Mouse (Mus musculus) gastrocnemius, postnatal 25 days (tissue): ENCODE measurements around the gene Tnrc18. TPM values are rescaled to one million over a fixed set of nuclear protein-coding genes. Genes with fewer than 3 reads are reported as not detected.

Experiments used
- DNase-seq: peaks from one replicate; pipeline ENCODE4 v3.0.0; 2022
- total RNA-seq, 2 experiments: library from RNA; stranded (reverse); gene quantifications; 1 replicate in 1 of 2; 2 replicates in 1 of 2; pipeline ENCODE4 v1.2.3; 2021

The Tnrc18 gene
- total RNA-seq, 2 experiments from 2014 or later = 25.2 to 31.6 TPM

DNA sequence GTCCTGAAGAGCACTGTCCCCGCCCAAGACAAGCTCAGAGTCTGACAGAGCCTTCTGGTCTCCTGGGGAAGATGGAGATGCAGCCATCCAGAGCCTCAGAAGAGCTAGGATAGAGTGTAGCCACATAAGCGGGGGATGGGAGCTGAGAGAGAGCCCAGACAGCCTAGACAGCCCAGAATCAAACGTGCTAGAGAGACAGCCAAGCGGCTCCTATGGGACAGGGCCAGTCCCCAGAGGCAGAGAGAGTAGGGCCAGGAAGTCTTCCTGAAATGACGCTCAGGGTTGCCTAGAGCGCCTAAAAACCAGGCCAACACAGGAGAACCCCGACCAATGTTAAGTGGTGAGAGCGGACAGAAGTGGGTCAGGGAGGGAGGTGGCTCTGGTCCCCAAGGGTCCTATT is 39.3 kb downstream of the Tnrc18 start:
- no peak for DNase-seq

DNA sequence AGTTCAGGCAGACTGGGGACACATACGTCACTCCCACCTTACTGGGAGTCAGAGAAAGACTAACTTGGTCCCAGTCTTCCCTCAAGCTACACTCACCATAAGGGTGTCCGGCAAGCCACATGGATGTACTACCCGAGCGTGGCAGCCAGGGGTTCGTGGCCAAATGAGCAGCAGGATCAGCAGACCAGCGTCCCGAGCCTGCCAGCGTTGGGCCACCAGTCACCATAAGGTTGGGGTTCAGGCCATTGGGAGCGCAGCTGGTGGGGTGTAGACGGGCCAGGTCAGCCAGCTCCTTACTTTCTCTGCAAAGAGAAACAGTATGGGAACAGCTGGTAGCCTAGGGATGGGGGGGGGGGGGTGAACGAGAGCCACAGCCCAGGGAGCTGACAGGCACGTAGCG is 41.4 kb downstream of the Tnrc18 start:
- no peak for DNase-seq

DNA sequence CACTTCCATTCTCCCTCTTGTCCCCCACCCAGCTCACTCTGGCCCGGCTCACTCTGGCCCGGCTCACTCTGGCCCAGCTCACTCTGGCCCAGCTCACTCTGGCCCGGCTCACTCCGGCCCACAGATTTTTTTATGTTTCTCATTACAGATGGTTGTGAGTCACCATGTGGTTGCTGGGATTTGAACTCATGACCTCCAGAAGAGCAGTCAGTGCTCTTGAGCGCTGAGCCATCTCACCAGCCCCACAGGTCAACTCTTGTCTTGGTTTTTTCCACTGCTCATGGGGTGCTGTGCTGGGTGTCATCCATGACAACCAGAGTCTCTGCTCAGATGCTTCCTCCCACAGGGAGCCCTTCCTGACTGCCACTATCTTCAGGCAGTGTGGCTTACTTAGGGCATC is 42.7 kb downstream of the Tnrc18 start:
- DNase-seq = no peak

DNA sequence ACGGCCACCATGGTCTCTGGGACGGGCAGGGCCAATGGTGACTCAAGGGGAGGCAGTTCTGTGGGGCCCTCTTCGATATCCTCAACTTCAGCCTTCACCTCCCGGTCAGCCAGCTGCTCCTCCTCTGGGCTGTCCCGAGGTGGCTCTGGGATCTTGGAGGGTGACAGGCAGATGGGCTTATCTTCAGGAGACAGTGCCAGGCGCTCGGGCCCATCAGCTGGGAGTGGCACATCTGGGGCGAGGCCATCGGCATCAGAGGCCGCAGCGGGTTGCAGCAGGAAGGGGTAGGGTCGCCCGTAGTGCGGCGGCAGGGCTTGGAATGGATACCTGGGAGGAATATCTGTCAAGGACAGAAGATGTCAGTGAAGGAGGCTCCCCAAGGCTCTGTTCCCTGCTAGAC is 45.5 kb downstream of the Tnrc18 start:
- no peak for DNase-seq

DNA sequence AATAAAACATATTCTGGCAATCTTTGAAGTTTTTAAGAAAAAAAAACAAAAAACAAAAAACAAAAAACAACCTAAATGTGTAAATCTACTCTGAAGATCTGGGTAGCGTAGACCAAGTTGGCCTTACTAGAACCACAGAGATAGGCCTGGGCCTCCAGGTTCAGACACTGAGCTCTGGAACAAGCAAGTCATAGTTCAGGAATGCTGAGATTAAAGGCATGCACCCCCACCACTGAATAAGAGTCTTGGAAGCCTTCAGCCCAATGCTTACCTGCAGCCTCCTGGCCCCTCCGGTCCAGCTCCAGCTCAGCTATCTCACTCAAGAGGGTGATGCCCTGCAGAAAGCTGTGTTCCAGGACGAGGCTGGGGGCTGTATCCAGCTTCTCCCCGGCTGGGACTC is 46.4 kb downstream of the Tnrc18 start:
- no peak for DNase-seq

DNA sequence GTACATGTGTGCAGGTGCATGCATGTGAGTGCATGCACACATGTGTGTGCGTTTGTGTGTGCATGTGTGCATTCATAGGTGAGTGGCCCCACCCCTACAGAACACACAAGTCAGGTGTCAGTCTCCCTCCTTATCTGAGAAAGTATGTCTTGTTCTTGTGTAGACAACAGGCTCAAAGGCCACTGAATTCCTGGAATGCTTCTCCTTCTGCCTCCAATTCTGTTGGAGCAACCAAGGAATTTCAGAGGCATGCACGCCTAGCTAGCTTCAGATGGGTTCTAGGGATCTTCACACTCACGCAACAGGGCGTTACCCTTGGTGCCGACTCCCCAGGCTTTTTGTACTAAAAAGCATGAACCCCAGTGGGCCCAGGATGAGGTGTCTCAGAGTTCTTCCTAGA is 47.8 kb downstream of the Tnrc18 start:
- DNase-seq = no peak

DNA sequence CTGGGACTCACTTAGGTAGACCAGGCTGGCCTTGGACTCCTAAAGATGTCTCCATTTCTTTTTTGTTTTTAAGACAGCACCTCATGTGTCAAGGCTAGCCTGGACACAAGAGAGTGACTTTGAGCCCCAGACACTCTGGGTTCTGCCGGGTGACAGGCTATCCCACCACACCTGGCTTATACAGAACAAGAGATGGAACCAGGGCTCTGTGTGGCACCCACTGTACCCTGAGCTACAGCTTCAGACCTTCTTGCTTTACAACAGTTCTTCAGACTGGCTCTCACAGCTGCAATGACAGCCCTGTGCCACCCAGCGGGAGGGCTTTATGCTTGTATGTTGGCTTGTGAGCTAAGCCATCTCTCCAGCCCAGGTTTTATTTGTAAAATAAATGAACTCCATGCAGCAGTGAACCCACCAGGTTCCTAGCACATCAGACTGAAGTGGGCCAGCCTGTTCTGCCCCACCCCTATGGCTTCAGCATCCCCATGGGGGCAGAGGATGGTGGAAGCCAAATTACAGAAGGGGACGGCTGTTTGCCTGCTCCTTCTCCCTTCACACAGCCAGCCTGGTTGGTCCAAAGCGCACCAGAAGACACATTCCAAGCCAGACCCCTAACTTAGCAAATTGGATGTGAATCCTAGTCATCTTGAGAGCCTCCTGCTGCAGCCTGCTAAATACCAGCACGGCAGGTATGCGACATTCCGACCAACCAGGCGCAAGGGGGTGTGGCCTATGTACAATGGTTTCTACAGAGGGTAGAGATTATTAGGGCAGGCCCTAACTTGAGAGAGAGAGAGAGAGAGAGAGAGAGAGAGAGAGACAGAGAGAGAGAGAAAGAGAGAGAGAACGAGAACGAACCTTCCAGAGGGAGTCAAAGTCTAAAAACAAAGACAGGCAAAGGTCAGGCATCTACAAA is 48.9 kb downstream of the Tnrc18 start:
- no peak for DNase-seq

DNA sequence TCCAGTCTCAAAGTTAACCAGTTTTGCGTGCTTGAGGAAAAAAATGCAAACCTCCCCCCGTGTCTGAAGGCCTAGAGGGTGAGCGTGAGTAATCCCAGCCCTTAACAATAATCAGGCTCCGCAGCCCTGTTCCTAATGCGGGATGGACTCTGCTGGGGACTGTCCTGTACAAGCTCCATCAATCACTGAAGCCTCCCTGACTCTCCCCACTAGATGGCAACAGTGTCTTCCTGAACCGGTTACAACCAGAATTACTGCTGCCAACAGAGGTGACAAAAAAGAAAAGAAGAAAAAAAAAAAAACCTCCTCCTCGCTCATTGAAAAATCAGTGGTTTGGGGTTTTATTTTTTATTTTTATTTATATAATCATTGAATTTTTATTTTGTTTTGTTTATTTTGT is 49.5 kb downstream of the Tnrc18 start:
- peak; percentile 64 for DNase-seq

DNA sequence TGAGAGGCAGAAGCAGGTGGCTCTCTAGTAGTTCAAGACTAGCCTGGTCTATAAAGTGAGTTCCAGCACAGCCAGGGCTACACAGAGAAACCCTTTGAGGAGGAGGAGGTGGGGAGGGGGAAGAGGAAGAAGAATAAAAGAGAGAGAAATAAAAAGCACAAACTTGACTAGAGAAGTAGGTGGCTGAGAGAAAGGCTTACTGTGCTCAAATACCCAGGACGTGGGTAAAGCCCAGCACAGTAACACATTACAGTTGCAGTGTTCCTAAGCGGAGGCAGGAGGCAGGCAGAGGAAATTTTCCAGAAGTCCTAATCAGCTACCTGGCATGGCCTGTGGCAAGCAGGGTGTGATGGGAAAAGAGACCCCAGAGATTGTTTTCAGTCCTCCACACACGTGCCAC is 50.8 kb downstream of the Tnrc18 start:
- DNase-seq = no peak

DNA sequence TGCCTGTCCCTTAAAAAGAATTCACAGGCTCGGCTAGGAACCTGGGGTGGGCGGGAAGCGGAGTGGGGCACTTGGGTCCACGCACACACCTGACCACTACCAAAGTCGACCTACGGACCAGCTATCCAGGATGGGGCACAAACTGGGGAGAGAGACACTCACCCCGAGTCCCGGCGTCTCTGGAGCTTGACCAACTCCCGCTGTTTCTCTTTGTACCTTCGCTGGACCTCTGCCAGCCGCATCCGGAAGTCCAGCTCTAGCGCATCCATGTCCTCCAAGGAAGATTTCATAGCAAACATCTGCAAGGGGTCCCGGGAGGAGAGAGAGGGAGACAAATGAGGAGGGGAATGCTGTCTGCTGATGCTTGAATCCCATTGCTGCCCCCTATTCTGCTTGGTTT is 52.6 kb downstream of the Tnrc18 start:
- DNase-seq = no peak

DNA sequence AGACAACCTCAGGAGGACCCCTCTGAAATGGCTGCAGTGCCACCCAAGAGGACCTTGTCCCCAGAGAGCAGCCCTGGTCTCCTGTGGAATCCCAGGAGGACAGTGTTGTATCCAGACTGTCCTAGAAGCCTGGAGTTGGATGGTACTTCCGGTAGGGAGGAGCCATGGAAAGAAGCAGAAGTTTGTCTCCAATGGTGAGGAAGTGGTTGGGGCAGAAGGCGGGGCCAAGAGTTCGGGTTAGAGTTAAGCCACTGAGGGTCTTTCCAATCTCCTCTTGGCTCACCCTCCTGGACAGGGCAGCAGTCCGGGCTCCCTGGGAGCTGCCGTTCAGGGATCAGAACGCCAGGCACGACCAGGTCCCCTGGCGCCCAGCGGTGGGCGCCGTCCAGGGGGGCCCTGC is 53.2 kb downstream of the Tnrc18 start:
- DNase-seq = no peak

DNA sequence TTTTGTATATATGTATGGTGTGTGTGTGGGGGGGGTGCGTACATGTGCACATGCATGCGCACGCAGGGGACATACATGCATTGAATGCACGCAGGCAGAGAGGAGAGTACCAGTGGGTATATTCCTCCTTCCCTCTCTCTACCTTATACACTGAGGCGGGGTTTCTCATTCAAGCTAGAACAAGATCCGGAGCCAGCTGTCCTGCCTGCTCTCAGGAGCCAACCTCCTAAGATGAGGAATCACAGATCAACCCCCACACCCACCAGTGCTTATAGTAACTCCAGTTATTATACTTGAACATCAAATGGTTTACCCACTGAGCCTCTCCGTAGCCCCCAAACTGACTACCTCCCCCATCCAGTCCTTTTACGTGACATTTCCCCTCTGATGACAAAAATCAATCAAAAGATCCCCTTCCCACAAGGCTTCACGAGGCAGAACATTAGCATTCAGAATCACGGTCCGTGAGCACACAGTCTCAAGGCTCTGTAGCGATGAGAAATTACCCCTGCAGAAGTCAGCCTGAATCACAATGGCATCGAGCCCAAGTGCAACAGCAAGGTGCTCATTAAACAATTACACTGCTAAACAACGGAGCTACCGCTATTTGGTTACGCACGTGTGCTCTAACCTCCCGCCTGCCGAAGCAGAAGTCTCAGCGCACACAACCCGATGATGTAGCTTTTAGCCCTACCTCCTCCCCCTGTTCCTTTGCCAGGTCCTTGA is 55.2 kb downstream of the Tnrc18 start:
- DNase-seq = no peak

DNA sequence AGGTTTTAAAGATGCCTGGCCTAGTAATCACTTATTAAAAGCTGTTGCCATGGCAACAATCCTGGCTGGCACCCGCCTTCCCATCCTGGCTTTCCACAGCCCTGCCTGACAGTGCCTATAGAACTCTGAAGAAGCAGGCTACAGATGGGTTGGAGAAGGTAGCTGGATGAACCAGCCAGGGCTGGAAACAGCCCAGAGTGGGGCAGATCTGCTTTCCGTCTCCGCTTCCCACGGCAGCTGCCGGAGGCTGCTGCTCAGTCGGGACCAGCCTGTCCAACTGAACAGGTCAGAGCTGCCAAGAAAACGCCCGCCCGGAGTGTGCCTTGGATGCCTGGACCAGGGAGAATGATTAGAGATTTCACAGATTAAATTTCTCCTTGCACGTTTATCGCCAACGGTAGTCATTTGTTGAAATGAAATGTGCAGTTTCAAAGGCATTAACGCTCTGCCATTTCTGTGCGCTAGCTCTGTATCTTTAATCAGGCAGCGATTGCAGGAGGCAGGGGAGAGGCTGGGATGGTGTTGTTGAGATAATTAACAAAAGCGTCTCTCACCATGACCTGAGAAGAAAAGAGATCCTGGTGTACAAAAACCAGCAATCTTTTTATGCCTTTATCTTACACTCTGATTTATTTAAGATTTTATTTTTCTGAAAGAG is 56.0 kb downstream of the Tnrc18 start:
- DNase-seq = peak; percentile 47

DNA sequence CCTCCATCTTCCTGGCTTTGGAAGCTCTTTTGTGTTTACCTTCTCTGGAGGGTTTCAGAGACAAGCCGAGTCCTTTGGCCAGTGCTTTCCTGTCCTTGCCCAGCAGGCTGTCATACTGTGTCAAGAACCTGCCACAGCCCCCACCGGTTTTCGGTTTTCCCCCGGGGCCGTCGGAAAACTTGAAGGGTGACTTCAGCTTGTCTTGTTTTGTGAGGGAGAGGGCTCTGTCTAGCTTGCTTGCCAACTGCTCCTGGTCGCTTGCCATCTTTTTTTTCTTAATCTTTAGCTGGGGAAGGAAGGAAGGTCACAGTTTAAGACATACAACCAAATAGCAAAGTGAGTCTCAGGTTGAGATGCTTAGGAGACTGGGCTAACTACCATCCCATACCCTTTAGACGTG is 57.7 kb downstream of the Tnrc18 start:
- DNase-seq = no peak

DNA sequence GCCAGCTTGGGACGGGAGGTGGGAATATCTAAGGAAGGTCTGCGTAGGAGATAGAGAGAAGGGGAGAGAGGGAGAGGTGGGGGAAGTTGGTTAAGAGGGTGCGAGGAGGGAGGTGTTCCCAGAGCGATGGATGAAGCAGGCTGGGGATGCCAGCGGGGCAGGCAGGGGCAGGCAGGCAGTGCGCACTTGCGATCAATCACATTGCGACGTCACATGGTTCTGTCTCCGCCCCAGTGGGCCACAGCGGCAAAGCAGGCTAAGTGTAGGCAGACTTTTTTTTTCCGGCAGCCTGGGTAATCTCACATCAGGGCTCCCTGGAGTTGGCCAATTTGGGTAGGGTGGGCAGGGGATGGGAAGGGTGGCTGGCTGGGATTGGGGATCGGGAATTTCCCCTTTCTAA is 65.2 kb downstream of the Tnrc18 start:
- no peak for DNase-seq

DNA sequence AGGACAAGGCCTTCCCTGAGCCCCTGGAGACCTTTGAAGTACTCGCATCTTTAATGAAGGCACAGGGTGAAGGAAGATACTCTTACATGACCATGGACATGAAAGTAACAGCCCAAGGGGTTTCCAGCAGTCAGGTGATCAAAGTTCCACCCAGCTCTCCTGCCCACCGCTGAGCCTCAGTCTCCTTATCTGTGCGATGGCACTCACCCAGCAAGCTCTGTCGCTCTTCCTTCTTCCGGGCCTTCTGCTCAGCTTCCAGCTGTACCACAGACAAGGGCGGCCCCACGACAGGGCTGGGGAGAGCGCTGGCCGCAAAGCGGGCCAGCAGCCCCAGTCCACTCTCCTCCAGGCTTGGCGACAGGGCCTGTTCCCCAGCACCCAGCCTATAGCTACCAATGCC is 67.3 kb downstream of the Tnrc18 start:
- no peak for DNase-seq

DNA sequence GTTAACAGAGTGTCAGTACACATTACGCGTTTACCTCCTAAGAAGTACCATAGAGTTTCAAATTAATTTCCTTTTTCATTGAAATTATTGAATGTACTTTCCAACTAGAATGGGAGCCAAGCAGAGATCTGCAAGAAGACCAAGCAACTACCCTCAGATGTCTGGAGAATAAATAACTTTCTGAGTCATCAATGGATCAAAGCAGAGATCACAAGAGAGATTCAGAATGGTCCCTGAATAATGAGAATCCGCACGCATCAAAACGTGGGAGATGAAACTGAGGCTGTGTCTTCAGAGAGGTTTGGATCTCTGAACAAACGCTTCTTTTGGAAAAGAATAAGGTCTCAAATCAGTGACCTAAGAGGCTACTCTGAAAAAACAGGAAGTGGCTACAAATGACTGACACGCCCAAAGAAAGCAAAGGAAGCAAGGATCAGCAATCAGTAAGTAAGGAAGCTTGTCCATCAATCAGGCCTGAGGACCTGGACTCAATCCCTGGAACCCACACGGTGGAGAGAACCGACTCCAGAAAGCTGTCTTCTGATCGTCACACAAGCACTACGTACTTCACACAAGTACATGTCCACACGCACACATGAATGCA is 70.3 kb downstream of the Tnrc18 start:
- DNase-seq = no peak

DNA sequence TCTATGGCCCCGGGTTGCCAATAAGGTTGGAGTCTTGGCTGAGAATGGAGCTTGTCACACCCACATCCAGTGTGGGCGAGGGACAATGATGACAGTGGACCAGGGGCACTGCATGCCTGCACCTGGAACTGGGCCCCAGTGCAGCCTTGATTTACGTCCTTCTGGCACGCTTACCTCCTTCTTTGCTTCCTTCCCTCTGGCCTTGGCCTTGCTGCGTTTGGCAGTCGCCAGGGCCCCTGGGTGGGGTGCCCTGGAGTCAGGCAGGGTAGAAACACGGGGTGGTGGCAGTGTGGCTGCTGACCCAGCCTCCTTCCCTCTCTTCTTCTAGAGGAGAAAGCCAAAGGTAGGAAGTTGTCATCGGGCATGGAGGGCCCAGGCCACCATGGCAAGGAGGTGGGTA is 77.5 kb downstream of the Tnrc18 start:
- no peak for DNase-seq

DNA sequence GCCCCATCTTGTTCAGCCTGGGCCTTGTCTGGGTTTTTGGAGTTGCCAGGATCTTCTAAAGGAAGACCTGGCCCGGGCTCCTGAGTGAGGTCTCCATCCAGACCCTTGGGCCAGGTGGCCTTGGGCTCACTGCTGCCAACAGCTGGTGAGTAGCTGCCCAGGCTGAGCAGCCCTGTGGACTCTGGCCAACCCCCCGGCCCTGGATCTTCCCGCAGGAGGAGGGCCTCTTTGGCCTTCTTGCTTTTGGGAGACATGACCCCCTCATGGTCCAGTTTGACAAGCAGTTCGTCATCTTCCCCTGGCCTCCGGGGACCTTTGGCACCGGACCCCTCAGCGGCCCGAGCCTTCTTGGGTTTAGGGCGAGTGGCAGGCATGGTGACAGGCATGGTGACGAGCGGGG is 85.5 kb downstream of the Tnrc18 start:
- no peak for DNase-seq

DNA sequence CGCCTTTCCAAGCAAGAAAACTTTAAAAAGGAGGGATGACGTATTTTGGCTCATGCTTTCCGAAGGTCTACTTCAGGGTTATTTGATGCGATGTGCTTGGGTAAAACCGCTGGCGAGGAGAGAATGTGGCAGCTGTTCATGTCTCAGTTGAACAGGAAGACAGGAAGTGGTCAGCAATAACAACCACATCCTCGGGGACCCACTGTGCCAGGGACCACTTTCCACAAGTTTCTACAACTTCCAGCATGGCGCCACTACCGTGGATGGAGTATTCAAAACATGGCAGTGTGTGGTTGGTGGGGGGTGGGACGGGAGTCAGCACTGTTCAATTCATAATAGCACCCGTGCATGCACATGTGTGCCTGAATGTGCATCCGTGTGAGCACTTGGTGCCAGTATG is 87.2 kb downstream of the Tnrc18 start:
- DNase-seq = no peak

DNA sequence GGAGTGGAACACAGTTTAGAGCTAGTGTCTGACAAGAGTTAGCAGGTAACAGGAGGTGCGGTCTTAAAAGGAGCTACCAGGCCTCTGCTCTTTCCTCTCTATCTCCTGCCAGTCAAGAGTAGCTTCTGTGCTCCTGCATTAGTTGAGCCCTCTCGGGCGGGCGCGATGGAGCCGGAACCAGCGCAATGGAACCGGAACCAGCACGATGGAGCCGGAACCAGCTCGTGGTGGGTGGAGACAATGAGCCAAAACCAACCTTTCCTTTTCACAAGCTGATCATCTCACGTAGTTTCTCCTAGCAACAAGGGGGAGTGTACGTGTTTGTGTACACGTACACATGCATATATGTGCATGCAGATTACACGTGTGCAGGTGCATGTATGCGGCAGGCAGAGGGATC is 89.2 kb downstream of the Tnrc18 start:
- no peak for DNase-seq

DNA sequence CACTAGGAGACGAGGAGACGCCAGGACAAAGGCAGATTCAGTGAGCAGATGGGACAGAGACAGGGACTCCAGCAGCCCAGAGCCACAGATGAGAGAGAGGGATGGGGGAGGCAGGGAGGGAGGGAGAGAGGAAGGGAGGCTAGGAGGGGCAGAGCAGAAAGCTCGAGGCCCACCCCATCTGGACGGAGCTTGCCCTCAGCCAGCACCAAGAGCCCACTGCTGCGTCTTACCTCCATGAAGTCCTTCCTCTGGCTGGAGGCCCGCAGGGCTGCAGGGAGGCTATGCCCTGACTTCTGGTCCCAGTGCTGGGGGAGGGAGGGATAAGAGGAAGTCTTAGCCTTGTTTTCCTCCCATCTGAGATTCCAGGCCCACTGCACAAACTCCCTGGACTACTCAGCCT is 90.7 kb downstream of the Tnrc18 start:
- DNase-seq = no peak

DNA sequence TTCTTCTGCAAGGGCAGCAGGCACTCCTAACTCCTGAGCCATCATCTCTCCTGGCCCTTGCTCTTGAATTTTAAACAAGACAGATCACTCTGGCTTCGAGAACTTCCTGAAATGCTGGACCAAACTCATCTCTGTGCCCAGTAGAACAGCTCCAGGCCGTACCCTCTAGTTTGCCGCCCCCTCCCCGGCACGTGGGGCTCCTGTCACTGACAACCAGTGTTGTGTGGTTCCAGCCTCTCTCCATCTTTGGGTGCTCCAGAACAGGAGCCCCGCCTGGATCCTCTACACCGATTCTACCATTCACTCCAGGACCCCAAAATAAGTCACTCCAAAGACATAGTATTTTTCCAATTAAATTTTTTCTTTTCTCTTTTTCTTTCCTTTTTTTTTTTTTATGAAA is 93.2 kb downstream of the Tnrc18 start:
- DNase-seq = no peak
